Mouse (Mus musculus) midbrain, embryonic 10.5 days (tissue): ENCODE results near the gene Ddx3y. TPM values are rescaled to one million over a fixed set of nuclear protein-coding genes. Genes with fewer than 3 reads are reported as not detected.

ENCODE experiments used
- DNase-seq: peaks from one replicate; pipeline ENCODE4 v3.0.0-alpha.2; 2017; ENCODE audit warnings: low spot score
- H3K27ac ChIP-seq: fragments of 300-500 bp; sonication (generic); replicated peaks from 2 replicates; pipeline ENCODE4 v1.5.1; 2016; ENCODE audit warnings: mild to moderate bottlenecking
- H3K27me3 ChIP-seq: fragments of 300-500 bp; sonication (generic); 2 replicates; pipeline ENCODE4 v1.6.1; 2016; ENCODE audit warnings: low read depth, mild to moderate bottlenecking; ENCODE audit not compliant: poor library complexity, severe bottlenecking
- H3K36me3 ChIP-seq: fragments of 300-500 bp; sonication (generic); 2 replicates; pipeline ENCODE4 v1.6.1; 2016; ENCODE audit warnings: mild to moderate bottlenecking, moderate library complexity
- H3K4me1 ChIP-seq: fragments of 300-500 bp; sonication (generic); 2 replicates; pipeline ENCODE4 v1.6.1; 2016
- H3K4me3 ChIP-seq: fragments of 300-500 bp; sonication (generic); 2 replicates; pipeline ENCODE4 v1.5.1; 2016; ENCODE audit warnings: mild to moderate bottlenecking, moderate library complexity
- H3K9me3 ChIP-seq: fragments of 300-500 bp; sonication (generic); replicated peaks from 2 replicates; pipeline ENCODE4 v1.6.1; 2016; ENCODE audit warnings: mild to moderate bottlenecking
- WGBS: fragments of 180-500 bp; shearing (Covaris S2); methylation state at CpG from one replicate; pipeline ENCODE4 v1.1.7; 2016; 5-methylcytosine and 5-hydroxymethylcytosine counted together
- polyA plus RNA-seq: library from polyadenylated mRNA; unstranded; fragments of >200 nt; fragmentation: Nextera tagmentation; extraction: Ambion mirVana; gene quantifications from 2 replicates; pipeline ENCODE4 v1.2.1, GENCODE M21; 2016

The Ddx3y gene
- polyA plus RNA-seq = 13.8 and 14.7 TPM in 2 replicates

- Histone ChIP-seq H3K27ac (peak within 1 kb of the TSS; percentile 65), H3K27me3 (no peaks in the 10 kb centered on the region), H3K9me3 (no peaks in the 10 kb centered on the region), H3K36me3 (no peaks in the 10 kb centered on the region), H3K4me1 (no peaks in the 10 kb centered on the region), H3K4me3 (peak within 1 kb of the TSS; percentile 50)
- DNase-seq = peak; percentile 50
- WGBS = 2% methylated on average over 29 of the region's 31 CpGs
Observed at GRCm38 (mm10) chrY:1286171-1286795, at the start of gene Ddx3y. Ddx3y (minus strand) TSS chrY:1286629.

- Histone ChIP-seq H3K4me1 (no peaks in the 10 kb centered on the region), H3K36me3 (no peaks in the 10 kb centered on the region), H3K27ac (no peak overlapping the region), H3K4me3 (no peak overlapping the region), H3K27me3 (no peaks in the 10 kb centered on the region), H3K9me3 (no peaks in the 10 kb centered on the region)
- DNase-seq = no peak
Observed at GRCm38 (mm10) chrY:1293708-1294107, 7.3 kb upstream of the Ddx3y start.

GRCm38 (mm10) chrY:1285735-1286134 lies 694 bp downstream of the Ddx3y start:
- H3K36me3 ChIP-seq = no peaks in the 10 kb centered on the region
- peak overlapping the region; percentile 50 for H3K4me3 ChIP-seq
- H3K4me1 ChIP-seq = no peaks in the 10 kb centered on the region
- peak; percentile 11 for DNase-seq
- H3K27me3 ChIP-seq = no peaks in the 10 kb centered on the region
- WGBS = 2% methylated on average over 12 of the region's 12 CpGs
- H3K9me3 ChIP-seq = no peaks in the 10 kb centered on the region
- peak overlapping the region; percentile 65 for H3K27ac ChIP-seq

GRCm38 (mm10) chrY:1246117-1246516 lies 40.3 kb downstream of the Ddx3y start:
- no peaks in the 10 kb centered on the region for H3K27me3 ChIP-seq
- H3K4me1 ChIP-seq = no peaks in the 10 kb centered on the region
- H3K36me3 ChIP-seq = no peaks in the 10 kb centered on the region
- DNase-seq = no peak
- H3K27ac ChIP-seq = no peak overlapping the region
- peak overlapping the region; percentile 52 for H3K4me3 ChIP-seq
- WGBS = 71% methylated on average over 5 of the region's 6 CpGs
- H3K9me3 ChIP-seq = no peaks in the 10 kb centered on the region

- H3K4me3 ChIP-seq = peak within 1 kb of the TSS; percentile 52
- H3K27ac ChIP-seq = peak within 1 kb of the TSS; percentile 81
- H3K36me3 ChIP-seq = no peaks in the 10 kb centered on the region
- WGBS = under 1% methylated on average over 20 of the region's 21 CpGs
- H3K9me3 ChIP-seq = no peaks in the 10 kb centered on the region
- H3K4me1 ChIP-seq = no peaks in the 10 kb centered on the region
- H3K27me3 ChIP-seq = no peaks in the 10 kb centered on the region
- peak; percentile 44 for DNase-seq
Observed at GRCm38 (mm10) chrY:1245426-1245863, 41.0 kb downstream of the Ddx3y start, which contains the start of gene Uty. Uty (minus strand) TSS chrY:1245759.

GRCm38 (mm10) chrY:1244940-1245339 lies 41.5 kb downstream of the Ddx3y start:
- Histone ChIP-seq H3K4me3 (peak overlapping the region; percentile 52), H3K27me3 (no peaks in the 10 kb centered on the region), H3K4me1 (no peaks in the 10 kb centered on the region), H3K36me3 (no peaks in the 10 kb centered on the region), H3K9me3 (no peaks in the 10 kb centered on the region), H3K27ac (peak overlapping the region; percentile 81)
- DNase-seq = no peak
- 0% methylated on average over 3 of the region's 9 CpGs for WGBS

- 73% methylated on average over 5 of the region's 5 CpGs for WGBS
- Histone ChIP-seq H3K36me3 (no peaks in the 10 kb centered on the region), H3K4me1 (no peaks in the 10 kb centered on the region), H3K4me3 (peak overlapping the region; percentile 52), H3K27me3 (no peaks in the 10 kb centered on the region), H3K9me3 (no peaks in the 10 kb centered on the region), H3K27ac (peak overlapping the region; percentile 81; the same call in 1 of the 2 replicates)
- DNase-seq = no peak
Observed at GRCm38 (mm10) chrY:1244421-1244820, 42.0 kb downstream of the Ddx3y start.

GRCm38 (mm10) chrY:1220001-1220400 lies 66.4 kb downstream of the Ddx3y start:
- no peaks in the 10 kb centered on the region for H3K36me3 ChIP-seq
- H3K4me3 ChIP-seq = no peak overlapping the region
- no peak overlapping the region for H3K27ac ChIP-seq
- H3K4me1 ChIP-seq = no peaks in the 10 kb centered on the region
- no peaks in the 10 kb centered on the region for H3K27me3 ChIP-seq
- 71% methylated on average over 5 of the region's 7 CpGs for WGBS
- no peaks in the 10 kb centered on the region for H3K9me3 ChIP-seq
- no peak for DNase-seq

Other genes starting within 250 kb of the Ddx3y start
- 12.9 and 13.0 TPM in 2 replicates for gene Uty, start 40.9 kb downstream of the Ddx3y start, polyA plus RNA-seq
- not detected in 2 replicates for gene Usp9y, start 173.2 kb upstream of the Ddx3y start, polyA plus RNA-seq